Mouse (Mus musculus) cortical plate, adult 2 months (tissue): Measurements from ENCODE around the gene Rb1.

Experiments used
- CTCF ChIP-seq: fragments of 200-500 bp; IDR thresholded peaks from 2 replicates; pipeline ENCODE4 v1.5.1; 2011; ENCODE audit warnings: mild to moderate bottlenecking, control low read depth, low read length; ENCODE audit not compliant: insufficient read depth; ENCODE audit errors: extremely low read depth
- POLR2A ChIP-seq: fragments of 200-500 bp; IDR thresholded peaks from 2 replicates; pipeline ENCODE4 v1.6.1; 2011; ENCODE audit warnings: mild to moderate bottlenecking, low read length, control low read depth; ENCODE audit not compliant: insufficient read depth; ENCODE audit errors: extremely low read depth

GRCm38 (mm10) chr14:73351118-73351517, 25.5 kb upstream of the Rb1 start:
- TF ChIP-seq POLR2A (no peak), CTCF (no peak)
